10 mouse cellular contexts compared by ENCODE assay signal in genomic region chr5:124553607-124554006, GRCm38 (mm10). TPM values are rescaled to one million over a fixed set of nuclear protein-coding genes. Genes with fewer than 3 reads are reported as not detected.
A peak's percentile ranks its signal among the peaks of the same experiment; 100 is the strongest.
DNase-seq lines count a peak whose midpoint lies in the region; ATAC-seq and TF ChIP-seq lines count a peak whose summit lies in the region.
"Had no signal": no experiment of that assay in that cellular context is flagged by ENCODE, and none has a peak within 500 bp of the region (broad histone marks: within the 10 kb centered on the region; RNA-seq: fewer than 3 reads in every experiment).

No protein-coding gene starts in this region.

- H3K36me3 ChIP-seq in heart, embryonic 12.5 days, result peaks cover 43% of the 10 kb centered on the region
- peaks cover 17% of the 10 kb centered on the region for H3K36me3 ChIP-seq in ES-E14 (ENCODE audit: control insufficient read depth, insufficient read depth, low read length, poor library complexity, severe bottlenecking)
- peaks cover 47% of the 10 kb centered on the region for H3K36me3 ChIP-seq in hindbrain, embryonic 13.5 days
- peaks cover 48% of the 10 kb centered on the region for H3K36me3 ChIP-seq in midbrain, embryonic 12.5 days

- no peak for DNase-seq in heart, adult 8-10 months (ENCODE audit: low spot score)
- no peak for DNase-seq in ES-E14 (ENCODE audit: low read depth, low spot score)
- DNase-seq in cerebellum, postnatal 14 days, result no peak
- no peak for DNase-seq in kidney, adult 9 months
- DNase-seq in ovary, postnatal 14 days (ENCODE audit: low spot score), result no peak
- DNase-seq: cerebellum, adult 11 months; kidney, postnatal 10 days had no signal

- H3K4me3 ChIP-seq in heart, embryonic 12.5 days, result 0 out of 2 replicates have a peak overlapping the region, but pooled peaks have one; percentile 6
- peak overlapping the region; percentile 92 to 97; a peak in 3 of 4 replicates for H3K4me3 ChIP-seq in ES-E14 (ENCODE audit: insufficient read depth in 1 of 2, low read depth in 1 of 2, low read length in 2 of 2, poor library complexity in 1 of 2, severe bottlenecking in 1 of 2)
- H3K4me3 ChIP-seq in hindbrain, embryonic 13.5 days, result peak overlapping the region; percentile 93
- peak overlapping the region; percentile 71 for H3K4me3 ChIP-seq in midbrain, embryonic 12.5 days

- H3K4me1 ChIP-seq in heart, embryonic 12.5 days (replicated peaks), result peaks cover 11% of the 10 kb centered on the region
- H3K4me1 ChIP-seq in ES-E14 (ENCODE audit: control insufficient read depth in 2 of 2, insufficient read depth in 2 of 2, low read length in 2 of 2, poor library complexity in 1 of 2), result peaks cover 0 to 2% of the 10 kb centered on the region in 2 experiments; a peak in 1 of 4 replicates
- H3K4me1 ChIP-seq in hindbrain, embryonic 13.5 days (replicated peaks), result peaks cover 18% of the 10 kb centered on the region
- H3K4me1 ChIP-seq in midbrain, embryonic 12.5 days, result peaks cover 18% of the 10 kb centered on the region

- H3K9ac ChIP-seq in heart, embryonic 12.5 days, result peak overlapping the region; percentile 9; the same call in 1 of the 2 replicates
- no peak overlapping the region; the same call in 1 of the 2 replicates for H3K9ac ChIP-seq in ES-E14 (ENCODE audit: insufficient read depth, low read depth, low read length, poor library complexity, severe bottlenecking)
- H3K9ac ChIP-seq in hindbrain, embryonic 13.5 days, result peak overlapping the region; percentile 89
- no peak overlapping the region for H3K9ac ChIP-seq in midbrain, embryonic 12.5 days (replicated peaks)

- in situ Hi-C loops in ES-E14 (cut with MboI; ENCODE audit: low sequenced_read_pairs in 2 of 2, unreplicated experiment in 2 of 2), result no loop called here

- ATAC-seq in heart, embryonic 12.5 days (ENCODE audit: insufficient number of reproducible peaks, low FRiP score), result no peak
- no peak for ATAC-seq in hindbrain, embryonic 13.5 days (ENCODE audit: low FRiP score)
- no peak for ATAC-seq in midbrain, embryonic 12.5 days (ENCODE audit: low FRiP score, low read depth)

- H3K27ac ChIP-seq in heart, embryonic 12.5 days (ENCODE audit: poor library complexity, severe bottlenecking), result no peak overlapping the region
- no peak overlapping the region for H3K27ac ChIP-seq in ES-E14 (ENCODE audit: insufficient read depth, low read depth, low read length, poor library complexity, severe bottlenecking)
- H3K27ac ChIP-seq in hindbrain, embryonic 13.5 days, result no peak overlapping the region
- no peak overlapping the region for H3K27ac ChIP-seq in midbrain, embryonic 12.5 days (replicated peaks)

- H3K4me2 ChIP-seq in heart, embryonic 12.5 days, result peak overlapping the region; percentile 86
- H3K4me2 ChIP-seq in hindbrain, embryonic 13.5 days, result peak overlapping the region; percentile 80
- peak overlapping the region; percentile 78 for H3K4me2 ChIP-seq in midbrain, embryonic 12.5 days (replicated peaks)

- 74% methylated on average over 6 of the region's 6 CpGs for WGBS in heart, embryonic 12.5 days
- 83% methylated on average over 6 of the region's 6 CpGs for WGBS in hindbrain, embryonic 13.5 days
- WGBS in midbrain, embryonic 12.5 days, result 73% methylated on average over 6 of the region's 6 CpGs

- no peaks in the 10 kb centered on the region for H3K27me3 ChIP-seq in heart, embryonic 12.5 days (replicated peaks)
- no peaks in the 10 kb centered on the region for H3K27me3 ChIP-seq in hindbrain, embryonic 13.5 days
- H3K27me3 ChIP-seq in midbrain, embryonic 12.5 days, result no peaks in the 10 kb centered on the region

- H3K9me3 ChIP-seq in heart, embryonic 12.5 days (replicated peaks), result no peaks in the 10 kb centered on the region
- H3K9me3 ChIP-seq in ES-E14 (ENCODE audit: control insufficient read depth, insufficient read depth, low read depth, low read length), result no peaks in the 10 kb centered on the region
- no peaks in the 10 kb centered on the region for H3K9me3 ChIP-seq in hindbrain, embryonic 13.5 days
- no peaks in the 10 kb centered on the region for H3K9me3 ChIP-seq in midbrain, embryonic 12.5 days

TF ChIP-seq in ES-E14, 5 proteins besides CTCF, POLR2A, EP300 and RAD21:
- TF ChIP-seq ZC3H11A (IDR thresholded peaks at IDR 0.05; ENCODE audit: borderline replicate concordance, low read depth, low read length), result no peak
- TF ChIP-seq MAFK (IDR thresholded peaks at IDR 0.05; ENCODE audit: insufficient read depth, low read depth, low read length), result no peak
- no peak for TF ChIP-seq HCFC1 (IDR thresholded peaks at IDR 0.05; ENCODE audit: borderline replicate concordance, insufficient read depth, low read length)
- TF ChIP-seq CHD2 (IDR thresholded peaks at IDR 0.05; ENCODE audit: low read depth, low read length), result no peak
- TF ChIP-seq ZNF384 (IDR thresholded peaks at IDR 0.05; ENCODE audit: low read depth, low read length), result no peak
TF ChIP-seq in ES-E14: peak in this region for 0.

RNA-seq across cellular contexts. Expression of gene Ddx55, which starts 0.9 kb away (rescaled TPM):
- polyA plus RNA-seq in heart, embryonic 12.5 days (2016; fragmentation: Nextera tagmentation; extraction: Ambion mirVana), result 8.5 and 8.6 TPM in 2 replicates
- 1 to 10 TPM; 4.2 to 6.6 (median 5.5) TPM for total RNA-seq in heart, adult 8-10 months (2022)
- 22.8 and 30.7 TPM in 2 replicates for total RNA-seq in ES-E14 (2012; rRNA removed)
- 26.4 and 27.5 TPM in 2 replicates for polyA plus RNA-seq in hindbrain, embryonic 13.5 days (2015; fragmentation: Nextera tagmentation; extraction: Ambion mirVana)
- polyA plus RNA-seq in midbrain, embryonic 12.5 days (2016; fragmentation: Nextera tagmentation; extraction: Ambion mirVana), result 21.0 and 22.0 TPM in 2 replicates

RNA-seq across cellular contexts. Expression of gene Tmed2, which starts 13.1 kb away (rescaled TPM):
- 490 and 502 TPM in 2 replicates for polyA plus RNA-seq in heart, embryonic 12.5 days (2016; fragmentation: Nextera tagmentation; extraction: Ambion mirVana)
- total RNA-seq in heart, adult 8-10 months (2022), result 100 to 1,000 TPM; 164 to 190 (median 179) TPM
- total RNA-seq in ES-E14 (2012; rRNA removed), result 212 and 224 TPM in 2 replicates
- 360 and 367 TPM in 2 replicates for polyA plus RNA-seq in hindbrain, embryonic 13.5 days (2015; fragmentation: Nextera tagmentation; extraction: Ambion mirVana)
- 376 and 388 TPM in 2 replicates for polyA plus RNA-seq in midbrain, embryonic 12.5 days (2016; fragmentation: Nextera tagmentation; extraction: Ambion mirVana)

RNA-seq across cellular contexts. Expression of gene Rilpl1, which starts 22.4 kb away (rescaled TPM):
- 27.6 and 29.8 TPM in 2 replicates for polyA plus RNA-seq in heart, embryonic 12.5 days (2016; fragmentation: Nextera tagmentation; extraction: Ambion mirVana)
- total RNA-seq in heart, adult 8-10 months (2022), result 100 to 1,000 TPM; 179 to 263 (median 215) TPM
- total RNA-seq in ES-E14 (2012; rRNA removed), result 8.6 and 10.1 TPM in 2 replicates
- polyA plus RNA-seq in hindbrain, embryonic 13.5 days (2015; fragmentation: Nextera tagmentation; extraction: Ambion mirVana), result 11.5 and 12.1 TPM in 2 replicates
- 17.0 and 17.6 TPM in 2 replicates for polyA plus RNA-seq in midbrain, embryonic 12.5 days (2016; fragmentation: Nextera tagmentation; extraction: Ambion mirVana)

RNA-seq across cellular contexts. Expression of gene Eif2b1, which starts 25.3 kb away (rescaled TPM):
- 61.7 and 61.8 TPM in 2 replicates for polyA plus RNA-seq in heart, embryonic 12.5 days (2016; fragmentation: Nextera tagmentation; extraction: Ambion mirVana)
- total RNA-seq in heart, adult 8-10 months (2022), result 10 to 100 TPM; 22.3 to 29.9 (median 28.5) TPM
- total RNA-seq in ES-E14 (2012; rRNA removed), result 51.5 and 60.4 TPM in 2 replicates
- 65.7 and 72.0 TPM in 2 replicates for polyA plus RNA-seq in hindbrain, embryonic 13.5 days (2015; fragmentation: Nextera tagmentation; extraction: Ambion mirVana)
- 71.2 and 75.7 TPM in 2 replicates for polyA plus RNA-seq in midbrain, embryonic 12.5 days (2016; fragmentation: Nextera tagmentation; extraction: Ambion mirVana)

RNA-seq across cellular contexts. Expression of gene Gtf2h3, which starts 25.3 kb away (rescaled TPM):
- 36.9 and 45.3 TPM in 2 replicates for polyA plus RNA-seq in heart, embryonic 12.5 days (2016; fragmentation: Nextera tagmentation; extraction: Ambion mirVana)
- total RNA-seq in heart, adult 8-10 months (2022), result 10 to 100 TPM; 17.8 to 21.5 (median 20.1) TPM
- total RNA-seq in ES-E14 (2012; rRNA removed), result 71.5 and 74.1 TPM in 2 replicates
- 50.3 TPM in 2 replicates for polyA plus RNA-seq in hindbrain, embryonic 13.5 days (2015; fragmentation: Nextera tagmentation; extraction: Ambion mirVana)
- polyA plus RNA-seq in midbrain, embryonic 12.5 days (2016; fragmentation: Nextera tagmentation; extraction: Ambion mirVana), result 72.4 and 74.3 TPM in 2 replicates

Comparison
In these comparisons a context has a peak if more than half of its experiments do, and no peak if none do; other contexts are left out.
1. H3K4me3 ChIP-seq: peak in every context shown above with its lines; median percentile 94 in ES-E14; 93 in hindbrain, embryonic 13.5 days; 71 in midbrain, embryonic 12.5 days; 6 in heart, embryonic 12.5 days.
2. H3K9ac ChIP-seq: peak in heart, embryonic 12.5 days (single experiment) and hindbrain, embryonic 13.5 days (single experiment); none in ES-E14 (single experiment) and midbrain, embryonic 12.5 days (single experiment).
3. Peak in every context shown above with its lines, with median percentiles within 50 percentile points of each other: H3K4me2 ChIP-seq.